ENCODE assay signal across 14 mouse cellular contexts in the genomic region with DNA sequence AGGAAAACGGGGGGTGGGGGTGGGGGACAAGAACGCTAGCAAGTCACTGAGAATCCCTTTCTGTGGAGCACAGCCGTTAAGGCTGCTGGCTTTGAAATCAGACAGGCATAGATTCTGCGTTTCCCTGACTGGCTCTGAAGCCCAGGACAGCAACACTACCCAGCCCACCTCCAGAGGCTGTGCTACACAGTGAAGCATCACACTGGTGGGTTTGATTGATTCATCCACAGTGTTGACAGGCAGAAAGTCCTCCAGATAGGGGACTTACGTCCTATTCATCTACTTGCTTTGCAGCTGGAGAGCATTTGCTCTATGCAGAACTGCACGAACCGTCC.
DNase-seq lines count a peak whose midpoint lies in the region; ATAC-seq lines count a peak whose summit lies in the region.
"Had no signal": no experiment of that assay in that cellular context is flagged by ENCODE, and none has a peak within 500 bp of the region (broad histone marks: within the 10 kb centered on the region; RNA-seq: fewer than 3 reads in every experiment).

No protein-coding gene starts in this region.

- WGBS in heart, embryonic 11.5 days (ENCODE audit: insufficient replicate concordance), result 21% methylated on average over 7 of the region's 7 CpGs
- 41% methylated on average over 7 of the region's 7 CpGs for WGBS in kidney, embryonic 15.5 days

- 0 out of 2 replicates have a peak overlapping the region, but pooled peaks have one; percentile 15 for H3K27ac ChIP-seq in heart, embryonic 11.5 days (ENCODE audit: low read depth, low read length)
- H3K27ac ChIP-seq in kidney, embryonic 15.5 days, result no peak overlapping the region
- H3K27ac ChIP-seq: limb, embryonic 13.5 days; liver, embryonic 15.5 days had no signal

- ATAC-seq in heart, embryonic 11.5 days (replicated peaks; ENCODE audit: insufficient number of reproducible peaks, low FRiP score, low TSS enrichment), result 0 out of 2 replicates have a peak, but pooled peaks have one; percentile 15
- peak; percentile 15; the same call in 1 of the 2 replicates for ATAC-seq in kidney, embryonic 15.5 days (replicated peaks; ENCODE audit: low FRiP score)
- ATAC-seq in common myeloid progenitor, adult 5-6 weeks (replicated peaks; ENCODE audit: low read depth, poor library complexity, severe bottlenecking), result peak; percentile 46
- ATAC-seq: CD4-positive, CD25-positive, alpha-beta regulatory T cell, adult 4 months had no signal

- no peak overlapping the region for H3K9ac ChIP-seq in heart, embryonic 11.5 days (ENCODE audit: low read depth, low read length)
- no peak overlapping the region for H3K9ac ChIP-seq in kidney, embryonic 15.5 days
- H3K9ac ChIP-seq: limb, embryonic 13.5 days; liver, embryonic 15.5 days had no signal

- H3K27me3 ChIP-seq in heart, embryonic 11.5 days (ENCODE audit: control insufficient read depth, insufficient read depth, low read length), result peaks cover 46% of the 10 kb centered on the region
- H3K27me3 ChIP-seq in kidney, embryonic 15.5 days, result no peaks in the 10 kb centered on the region
- H3K27me3 ChIP-seq: liver, embryonic 15.5 days had no signal

- no peak overlapping the region for H3K4me3 ChIP-seq in heart, embryonic 11.5 days (ENCODE audit: low read depth, low read length)
- no peak overlapping the region for H3K4me3 ChIP-seq in kidney, embryonic 15.5 days (replicated peaks)
- H3K4me3 ChIP-seq: limb, embryonic 13.5 days; liver, embryonic 15.5 days; myocyte had no signal

- H3K36me3 ChIP-seq in heart, embryonic 11.5 days (ENCODE audit: control insufficient read depth, insufficient read depth, low read length), result no peaks in the 10 kb centered on the region
- no peaks in the 10 kb centered on the region for H3K36me3 ChIP-seq in kidney, embryonic 15.5 days
- H3K36me3 ChIP-seq: limb, embryonic 13.5 days; liver, embryonic 15.5 days had no signal

- no peaks in the 10 kb centered on the region for H3K9me3 ChIP-seq in heart, embryonic 11.5 days (replicated peaks; ENCODE audit: control insufficient read depth, low read length)
- no peaks in the 10 kb centered on the region for H3K9me3 ChIP-seq in kidney, embryonic 15.5 days (replicated peaks)
- H3K9me3 ChIP-seq: limb, embryonic 13.5 days; liver, embryonic 15.5 days had no signal

- H3K4me2 ChIP-seq in heart, embryonic 11.5 days, result peak overlapping the region; percentile 5
- H3K4me2 ChIP-seq in kidney, embryonic 15.5 days, result no peak overlapping the region
- H3K4me2 ChIP-seq: limb, embryonic 13.5 days; liver, embryonic 15.5 days had no signal

- intact Hi-C loops in heart, postnatal 36 days (cut with DNase I), result no loop called here

- no peak for DNase-seq in heart, postnatal 36 days
- DNase-seq in kidney, postnatal 25 days, result no peak
- DNase-seq in brain, adult 2 months (ENCODE audit: low read depth, low spot score), result peak; percentile 14
- no peak for DNase-seq in adrenal gland, adult (ENCODE audit: inconsistent age in 2 of 2, low spot score in 1 of 2)
- DNase-seq: cerebellum, adult 18-20 months; layer of hippocampus, adult 9-11 months; thymus, postnatal 14 days had no signal

- peaks cover 14% of the 10 kb centered on the region for H3K4me1 ChIP-seq in heart, embryonic 11.5 days (ENCODE audit: control insufficient read depth, insufficient read depth, low read length)
- peaks cover 15% of the 10 kb centered on the region for H3K4me1 ChIP-seq in kidney, embryonic 15.5 days
- H3K4me1 ChIP-seq: liver, embryonic 15.5 days had no signal
